Mouse (Mus musculus) subcutaneous adipose tissue, adult 2 months (tissue): Measurements from ENCODE around the gene Sfrp4. TPM values are rescaled to one million over a fixed set of nuclear protein-coding genes. Genes with fewer than 3 reads are reported as not detected.

ENCODE experiments used
- polyA plus RNA-seq: library from polyadenylated mRNA; depleted of rRNA; stranded (reverse); fragments of >200 nt; gene quantifications from 2 replicates; pipeline ENCODE4 v1.2.3, GENCODE M21; 2012; ENCODE audit warnings: low replicate concordance; rRNA removed

The Sfrp4 gene
- 26.5 and 75.4 TPM in 2 replicates for polyA plus RNA-seq

DNA sequence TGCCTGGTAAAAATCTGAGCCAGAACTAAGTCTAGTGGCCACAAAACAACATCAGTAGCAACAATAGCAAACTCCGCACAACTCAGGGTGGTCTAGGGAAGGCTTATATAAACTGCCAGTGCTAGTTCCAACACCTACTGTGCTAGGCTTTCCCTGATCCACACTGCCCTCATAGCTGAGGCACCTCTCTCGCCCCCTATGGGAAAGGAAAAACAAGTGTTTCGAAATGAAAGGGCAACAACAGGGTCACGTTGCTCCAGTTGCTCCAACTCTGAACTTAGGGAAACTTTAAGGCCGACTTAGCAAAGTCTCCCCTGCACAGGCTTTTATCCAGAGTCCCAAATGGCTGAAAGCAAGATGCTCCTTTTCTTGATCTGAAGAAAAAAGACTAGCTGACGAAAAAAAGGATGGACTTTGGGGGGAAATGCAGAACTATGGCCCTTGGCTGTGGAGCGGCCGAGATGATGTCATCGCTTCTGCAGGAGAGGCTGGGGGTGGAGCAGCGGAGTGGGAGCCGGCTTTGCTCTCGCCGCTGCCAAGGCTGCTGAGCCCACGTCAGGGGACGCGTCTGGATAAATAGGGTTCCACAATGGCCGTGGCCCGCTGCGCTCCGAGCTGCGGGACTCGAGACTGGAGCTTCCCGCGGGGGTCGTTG, at the start of gene Sfrp4:
Gene Sfrp4 (plus strand): TSS at position 532 of the 655 bp plus-strand sequence.

DNA sequence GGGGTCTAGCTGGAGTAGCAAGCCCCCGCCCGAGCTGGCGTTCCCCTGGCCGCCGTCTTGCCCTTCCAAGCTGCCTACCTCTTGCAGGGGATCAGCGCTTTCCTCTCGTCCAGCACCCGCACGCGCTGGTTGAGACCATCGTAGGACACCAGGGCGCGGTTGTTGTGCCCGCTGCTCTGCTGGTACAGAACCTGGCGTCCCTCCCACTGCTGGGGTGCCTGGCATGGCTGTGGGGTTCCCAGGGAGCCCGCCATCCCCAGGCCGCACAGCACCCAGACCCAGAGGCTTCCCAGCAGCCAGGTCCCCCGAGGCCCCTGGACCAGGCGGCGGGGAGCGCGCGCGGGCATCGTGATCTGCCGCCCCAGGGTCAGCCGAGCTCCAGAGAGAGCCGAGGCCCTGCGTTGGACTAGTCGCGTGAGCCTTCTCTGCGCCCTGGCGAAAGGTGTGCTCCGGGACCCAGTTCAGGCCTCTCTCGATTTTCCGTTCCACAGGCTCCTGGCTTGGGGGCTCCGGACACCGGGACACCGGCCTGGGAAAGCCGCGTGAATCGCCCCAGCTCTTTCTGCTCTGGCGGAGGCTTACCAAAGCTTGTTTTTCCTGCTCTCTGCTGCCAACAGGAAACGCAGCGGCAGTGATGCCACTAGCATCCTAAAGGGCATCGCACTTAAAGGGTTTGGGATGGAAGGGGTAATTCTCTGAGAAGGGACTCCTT, 3.5 kb upstream of the Sfrp4 start, which contains the start of gene Epdr1:
Gene Epdr1 (minus strand): TSS at position 712 of the 712 bp plus-strand sequence.

Other genes starting within 250 kb of the Sfrp4 start
- 19.1 and 36.6 TPM in 2 replicates for gene Stard3nl, start 227.3 kb upstream of the Sfrp4 start, polyA plus RNA-seq
- gene Epdr1, start 3.2 kb upstream of the Sfrp4 start, polyA plus RNA-seq = 14.1 and 50.9 TPM in 2 replicates
- gene Nme8, start 74.7 kb downstream of the Sfrp4 start, polyA plus RNA-seq = not detected in 2 replicates
- gene Gpr141, start 201.2 kb downstream of the Sfrp4 start, polyA plus RNA-seq = 0.09 and 0.41 TPM in 2 replicates